Mouse (Mus musculus) stomach, postnatal 0 days (tissue): ENCODE results near the gene Ush2a.

Experiments used
- CTCF ChIP-seq: IDR thresholded peaks from 2 replicates; pipeline ENCODE4 v1.5.1; 2016; ENCODE audit warnings: antibody characterized with exemption, low read depth, mild to moderate bottlenecking, moderate library complexity
- EP300 ChIP-seq: optimal IDR thresholded peaks from 2 replicates; pipeline ENCODE3; 2016; ENCODE audit warnings: antibody characterized with exemption

DNA sequence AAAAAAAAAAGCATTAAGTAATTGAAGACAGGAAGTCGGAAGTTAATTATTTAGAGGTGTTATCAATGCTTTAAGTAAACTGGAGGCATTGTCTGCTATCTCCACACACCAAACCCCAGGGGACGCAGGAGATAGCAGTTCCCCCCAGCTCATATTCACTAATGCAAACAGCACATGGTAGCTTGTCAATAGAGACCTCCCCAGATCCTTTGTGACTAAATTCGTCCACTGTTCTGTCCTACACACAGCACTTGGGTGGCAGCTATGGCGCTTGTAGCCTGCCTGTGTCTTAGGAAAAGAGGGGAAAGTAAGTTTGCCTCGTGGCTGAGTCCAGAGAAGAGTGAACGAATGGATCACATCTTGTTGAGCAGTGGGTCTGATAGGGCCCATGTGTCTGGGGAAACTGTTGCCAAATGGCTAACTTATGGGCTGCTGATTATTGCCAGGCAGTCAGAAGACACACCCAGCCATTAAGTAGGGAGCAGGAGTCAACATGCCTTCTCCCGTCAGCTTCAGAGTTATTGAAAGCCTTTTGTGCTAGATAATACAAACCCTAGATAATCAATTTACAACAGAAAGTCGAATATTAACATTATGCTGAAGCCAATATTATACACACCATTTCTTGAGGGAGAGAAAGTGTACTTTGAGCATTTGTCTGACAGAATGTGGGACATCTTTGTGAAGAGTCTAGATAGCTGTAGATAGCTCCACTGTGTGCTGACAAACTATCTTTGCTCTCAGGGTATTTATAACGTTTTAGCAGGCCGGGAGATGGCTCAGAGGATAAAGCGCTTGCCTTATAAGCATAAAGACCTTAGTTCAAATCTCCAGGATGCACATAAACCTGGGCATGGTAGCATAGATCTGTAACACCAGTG, 568.9 kb downstream of the Ush2a start:
- TF ChIP-seq EP300 (no peak), CTCF (no peak)
